Mouse (Mus musculus) C2C12 (cell line): ENCODE data around the gene Polr2c. TPM values are rescaled to one million over a fixed set of nuclear protein-coding genes. Genes with fewer than 3 reads are reported as not detected.
A peak's percentile ranks its signal among the peaks of the same experiment; 100 is the strongest.

Source experiments
- H3K27me3 ChIP-seq: one replicate; pipeline ENCODE4 v1.6.1; 2011; ENCODE audit not compliant: control insufficient read depth, insufficient read depth, insufficient read length
- H3K36me3 ChIP-seq: one replicate; pipeline ENCODE4 v1.6.1; 2011; ENCODE audit not compliant: control insufficient read depth, insufficient read depth
- H3K4me3 ChIP-seq: one replicate; pipeline ENCODE4 v1.5.1; 2011; ENCODE audit warnings: mild to moderate bottlenecking, control low read depth; ENCODE audit not compliant: poor library complexity, insufficient read depth, severe bottlenecking
- H3K79me2 ChIP-seq: one replicate; pipeline ENCODE4 v1.6.1; 2011; ENCODE audit not compliant: control insufficient read depth, insufficient read depth
- H3K79me3 ChIP-seq: one replicate; pipeline ENCODE4 v1.6.1; 2011; ENCODE audit warnings: low read depth, control low read depth
- H3ac ChIP-seq: one replicate; pipeline ENCODE3; 2011; ENCODE audit warnings: low read depth; ENCODE audit not compliant: control insufficient read depth, insufficient read length
- CEBPB ChIP-seq: IDR thresholded peaks from one replicate; pipeline ENCODE4 v1.6.1; 2011; ENCODE audit warnings: low read depth, mild to moderate bottlenecking, control low read depth, moderate library complexity
- CTCF ChIP-seq: IDR thresholded peaks from one replicate; pipeline ENCODE4 v1.5.1; 2011; ENCODE audit not compliant: control insufficient read depth, insufficient read depth, insufficient read length
- FOSL1 ChIP-seq: IDR thresholded peaks from one replicate; pipeline ENCODE4 v1.8.0; 2011; ENCODE audit warnings: mild to moderate bottlenecking, low read length; ENCODE audit not compliant: poor library complexity, insufficient read depth, severe bottlenecking
- MAX ChIP-seq: IDR thresholded peaks from one replicate; pipeline ENCODE4 v1.6.1; 2011; ENCODE audit warnings: mild to moderate bottlenecking, control low read depth
- MYOD1 ChIP-seq: IDR thresholded peaks from one replicate; pipeline ENCODE4 v1.6.1; 2011; ENCODE audit warnings: low read depth; ENCODE audit not compliant: control insufficient read depth, insufficient read length
- MYOG ChIP-seq: IDR thresholded peaks from one replicate; pipeline ENCODE4 v1.6.1; 2011; ENCODE audit not compliant: control insufficient read depth, insufficient read length; ENCODE audit errors: extremely low read depth
- USF1 ChIP-seq: IDR thresholded peaks from one replicate; pipeline ENCODE4 v1.6.1; 2011; ENCODE audit warnings: low read depth, mild to moderate bottlenecking, control low read depth, moderate library complexity
- long read RNA-seq, 2 experiments: library from polyadenylated mRNA; unstranded; transcript quantifications; one replicate each; pipeline ENCODE4 v2.0.0; 2019 to 2020
- polyA plus RNA-seq: library from polyadenylated mRNA; unstranded; fragments of >200 nt; fragmentation: generic; extraction: Trizol; gene quantifications from one replicate; pipeline ENCODE4 v1.2.1, GENCODE M21; 2012; ENCODE audit warnings: missing spikeins

Polr2c gene
- 124 TPM for polyA plus RNA-seq
- long read RNA-seq, experiment 1, transcript Polr2c-201 (9 exons, 1,580 nt) = major isoform, 204 of 215 reads
- long read RNA-seq, experiment 1, partial matches to known transcripts = 4 of 215 reads
- long read RNA-seq, experiment 1, other reads (novel, unspliced or antisense) = 6 of 215 reads
- long read RNA-seq, experiment 2, transcript Polr2c-201 (9 exons, 1,580 nt) = major isoform, 343 of 363 reads
- long read RNA-seq, experiment 2, partial matches to known transcripts = 3 of 363 reads
- long read RNA-seq, experiment 2, other reads (novel, unspliced or antisense) = 17 of 363 reads

- Histone ChIP-seq H3K36me3 (peaks cover 25% of the 10 kb centered on the region), H3K79me3 (peaks cover 16% of the 10 kb centered on the region), H3ac (peak within 1 kb of the TSS; percentile 97), H3K79me2 (peaks cover 33% of the 10 kb centered on the region), H3K27me3 (no peaks in the 10 kb centered on the region), H3K4me3 (peak within 1 kb of the TSS; percentile 91)
- TF ChIP-seq MYOD1 (no peak), MAX (peak; percentile 31), CTCF (peak; percentile 90)
Measured at GRCm38 (mm10) chr8:94857346-94858173, at the start of gene Polr2c. Gene Polr2c, plus strand, starts transcription at chr8:94857450.

GRCm38 (mm10) chr8:94807506-94807905 lies 49.7 kb upstream of the Polr2c start:
- Histone ChIP-seq H3K79me3 (no peaks in the 10 kb centered on the region), H3K36me3 (no peaks in the 10 kb centered on the region), H3K4me3 (no peak overlapping the region), H3K27me3 (no peaks in the 10 kb centered on the region), H3ac (no peak overlapping the region), H3K79me2 (no peaks in the 10 kb centered on the region)
- TF ChIP-seq CTCF (no peak), CEBPB (no peak), MYOG (no peak), MYOD1 (no peak), USF1 (no peak), MAX (no peak), FOSL1 (no peak)

- TF ChIP-seq MYOD1 = no peak
- TF ChIP-seq FOSL1 = no peak
- TF ChIP-seq CEBPB = no peak
- no peak for TF ChIP-seq CTCF
- no peak for TF ChIP-seq MYOG
- TF ChIP-seq USF1 = no peak
- TF ChIP-seq MAX = no peak
- H3ac ChIP-seq = no peak overlapping the region
- H3K36me3 ChIP-seq = no peaks in the 10 kb centered on the region
- no peaks in the 10 kb centered on the region for H3K79me3 ChIP-seq
- no peak overlapping the region for H3K4me3 ChIP-seq
- no peaks in the 10 kb centered on the region for H3K27me3 ChIP-seq
- no peaks in the 10 kb centered on the region for H3K79me2 ChIP-seq
Measured at GRCm38 (mm10) chr8:94808372-94808771, 48.9 kb upstream of the Polr2c start.

GRCm38 (mm10) chr8:94810153-94810552 lies 47.1 kb upstream of the Polr2c start, which contains the start of gene Ccl17:
Gene Ccl17, plus strand, starts transcription at chr8:94810453.
- Histone ChIP-seq H3K27me3 (no peaks in the 10 kb centered on the region), H3K79me3 (no peaks in the 10 kb centered on the region), H3K36me3 (no peaks in the 10 kb centered on the region), H3K4me3 (no peak within 1 kb of the TSS), H3ac (no peak within 1 kb of the TSS), H3K79me2 (no peaks in the 10 kb centered on the region)
- TF ChIP-seq CEBPB (no peak), MYOD1 (no peak), USF1 (no peak), FOSL1 (no peak), MAX (no peak), MYOG (no peak), CTCF (no peak)

GRCm38 (mm10) chr8:94810855-94811254 lies 46.4 kb upstream of the Polr2c start:
- Histone ChIP-seq H3K36me3 (no peaks in the 10 kb centered on the region), H3ac (no peak overlapping the region), H3K4me3 (no peak overlapping the region), H3K79me3 (no peaks in the 10 kb centered on the region), H3K79me2 (no peaks in the 10 kb centered on the region), H3K27me3 (no peaks in the 10 kb centered on the region)
- TF ChIP-seq MAX = no peak

GRCm38 (mm10) chr8:94811654-94812053 lies 45.6 kb upstream of the Polr2c start:
- H3K79me2 ChIP-seq = no peaks in the 10 kb centered on the region
- H3K4me3 ChIP-seq = no peak overlapping the region
- H3K27me3 ChIP-seq = no peaks in the 10 kb centered on the region
- H3ac ChIP-seq = no peak overlapping the region
- no peaks in the 10 kb centered on the region for H3K36me3 ChIP-seq
- no peaks in the 10 kb centered on the region for H3K79me3 ChIP-seq
- no peak for TF ChIP-seq CEBPB
- no peak for TF ChIP-seq MAX
- TF ChIP-seq MYOG = no peak
- TF ChIP-seq FOSL1 = no peak
- no peak for TF ChIP-seq CTCF
- no peak for TF ChIP-seq USF1
- no peak for TF ChIP-seq MYOD1
